Mouse (Mus musculus): ENCODE measurements around the gene Spock1. TPM values are rescaled to one million over a fixed set of nuclear protein-coding genes. Genes with fewer than 3 reads are reported as not detected.
"Not testable (repeated sequence)": the region's sequence is repeated elsewhere in the genome, so short reads cannot be mapped to it uniquely, and the experiment has no call there.

Gene Spock1
- polyA plus RNA-seq, 1 experiment from 2014 or later: 12.0 TPM

DNA sequence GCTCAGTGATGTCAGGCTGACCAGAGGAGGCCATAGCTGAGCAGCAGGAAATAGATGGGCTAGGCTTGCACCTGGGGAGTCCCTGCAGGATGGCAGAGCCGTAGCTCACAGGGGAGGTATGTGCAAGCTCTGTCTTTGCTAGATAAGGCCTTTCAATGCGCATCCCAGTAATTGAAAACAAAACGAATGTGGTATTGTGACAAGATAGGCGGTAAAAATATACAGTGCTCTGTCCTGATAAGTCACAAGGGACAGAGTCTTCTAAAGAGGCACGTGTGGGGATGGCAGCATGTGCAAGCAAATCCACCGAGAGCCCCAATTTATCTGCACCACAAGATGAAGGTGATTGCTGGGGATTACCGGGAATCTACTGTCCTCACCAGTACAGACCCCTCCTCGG lies 279.9 kb downstream of the Spock1 start:
- no peak for ATAC-seq (ENCODE audit: insufficient number of reproducible peaks, insufficient read depth, low FRiP score, low TSS enrichment, low read depth)
- Histone ChIP-seq H3K4me2 (no peak overlapping the region), H3K27ac (no peak overlapping the region), H3K4me1 (peaks cover 11% of the 10 kb centered on the region), H3K9me3 (no peaks in the 10 kb centered on the region), H3K36me3 (no peaks in the 10 kb centered on the region), H3K9ac (no peak overlapping the region), H3K27me3 (no peaks in the 10 kb centered on the region), H3K4me3 (no peak overlapping the region)
- 75% methylated on average over 8 of the region's 8 CpGs for whole genome bisulfite sequencing

DNA sequence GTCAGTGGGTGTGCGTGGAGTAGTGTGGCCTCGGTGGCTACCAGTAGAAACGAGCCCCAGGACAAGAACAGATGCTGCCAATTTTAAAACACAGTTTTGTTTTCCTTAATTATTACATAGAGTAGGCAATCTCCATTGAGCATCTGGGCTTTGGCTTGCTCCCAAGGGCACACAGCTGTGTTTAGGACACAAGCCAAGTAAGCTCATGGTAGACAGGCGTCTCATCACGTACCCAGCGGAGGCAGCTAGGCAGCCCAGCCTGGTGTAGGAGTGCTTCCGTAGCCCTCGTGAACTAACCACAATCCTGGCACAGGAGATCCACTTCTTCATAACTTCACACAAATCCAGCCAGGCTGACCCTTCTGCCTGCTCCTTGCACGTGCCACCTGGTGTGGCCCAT lies 281.7 kb downstream of the Spock1 start:
- H3K27ac ChIP-seq: no peak overlapping the region
- no peak overlapping the region for H3K9ac ChIP-seq
- no peaks in the 10 kb centered on the region for H3K27me3 ChIP-seq
- peaks cover 6% of the 10 kb centered on the region; the same call in 1 of the 2 replicates for H3K9me3 ChIP-seq
- peaks cover 11% of the 10 kb centered on the region for H3K4me1 ChIP-seq
- no peaks in the 10 kb centered on the region for H3K36me3 ChIP-seq
- no peak overlapping the region for H3K4me2 ChIP-seq
- ATAC-seq (ENCODE audit: insufficient number of reproducible peaks, insufficient read depth, low FRiP score, low TSS enrichment, low read depth): no peak
- WGBS: 56% methylated on average over 9 of the region's 9 CpGs
- H3K4me3 ChIP-seq: no peak overlapping the region

DNA sequence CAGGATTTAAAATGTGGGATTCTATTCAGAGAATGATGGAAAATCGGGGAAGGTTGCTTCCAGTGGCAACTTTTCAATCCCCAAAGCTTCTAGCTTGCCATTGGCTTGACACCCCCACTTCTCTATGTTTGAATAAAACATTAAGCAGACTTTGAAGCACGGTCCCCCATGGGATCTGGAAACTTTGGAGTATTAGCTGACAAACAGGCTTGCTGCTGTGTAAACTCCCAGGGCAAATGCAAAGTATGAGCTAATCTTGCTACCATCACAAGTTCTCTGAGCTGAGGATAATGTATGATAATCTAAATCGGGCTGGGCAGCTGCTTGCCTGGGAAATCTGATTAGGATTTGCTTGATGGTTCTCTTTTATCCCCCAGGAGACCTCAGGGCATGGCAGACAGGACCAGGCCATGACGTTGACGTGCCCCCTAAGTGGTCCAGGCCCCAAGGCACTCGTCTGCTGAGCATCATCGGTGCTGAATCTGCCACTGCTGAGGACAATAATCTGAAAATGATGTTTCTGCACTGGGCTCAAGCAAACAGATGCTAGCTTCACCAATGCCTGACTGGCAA lies 284.1 kb downstream of the Spock1 start:
- ATAC-seq (ENCODE audit: insufficient number of reproducible peaks, insufficient read depth, low FRiP score, low TSS enrichment, low read depth): no peak
- H3K4me1 ChIP-seq: peaks cover 11% of the 10 kb centered on the region
- peaks cover 6% of the 10 kb centered on the region; the same call in 1 of the 2 replicates for H3K9me3 ChIP-seq
- 51% methylated on average over 7 of the region's 7 CpGs for WGBS
- no peak overlapping the region for H3K4me3 ChIP-seq
- no peak overlapping the region for H3K4me2 ChIP-seq
- H3K27me3 ChIP-seq: no peaks in the 10 kb centered on the region
- H3K9ac ChIP-seq: no peak overlapping the region
- no peaks in the 10 kb centered on the region for H3K36me3 ChIP-seq
- H3K27ac ChIP-seq: no peak overlapping the region

DNA sequence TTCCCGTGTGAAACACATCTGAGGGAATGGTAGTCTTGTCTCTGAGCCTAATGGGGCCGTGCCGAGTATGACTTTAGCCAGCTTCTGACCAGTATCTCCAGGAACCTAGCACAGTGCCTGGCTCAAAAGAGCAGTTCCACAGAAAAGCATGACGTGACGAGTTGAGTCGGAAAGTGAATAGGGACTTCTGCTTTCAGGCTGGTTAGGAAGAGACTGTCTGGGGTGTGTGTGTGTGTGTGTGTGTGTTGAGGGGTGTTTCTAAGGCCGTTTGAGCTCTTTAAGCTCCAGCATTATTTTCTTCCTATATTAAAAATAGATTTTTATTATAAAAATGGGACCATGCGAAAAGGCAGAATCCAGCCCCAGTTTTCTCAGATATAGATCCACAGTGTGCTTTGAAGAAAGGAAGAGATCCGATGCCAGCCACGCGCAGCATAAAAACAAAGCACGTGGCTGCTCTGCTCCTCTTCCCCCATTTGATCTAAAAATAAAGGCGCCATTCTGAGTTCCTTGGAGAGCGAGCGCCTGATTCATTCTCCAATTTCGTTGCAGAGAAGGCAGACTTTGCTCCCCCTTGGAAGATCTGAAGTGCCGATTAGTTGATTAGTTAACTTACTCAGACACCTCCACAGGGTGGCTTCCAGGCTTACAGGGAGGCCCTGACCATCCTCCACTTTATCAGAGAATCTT lies 288.9 kb downstream of the Spock1 start:
- Histone ChIP-seq H3K4me1 (no peaks in the 10 kb centered on the region), H3K27ac (no peak overlapping the region), H3K4me2 (no peak overlapping the region), H3K27me3 (no peaks in the 10 kb centered on the region; the same call in 1 of the 2 replicates), H3K9me3 (peaks cover 6% of the 10 kb centered on the region; the same call in 1 of the 2 replicates), H3K4me3 (no peak overlapping the region), H3K9ac (no peak overlapping the region), H3K36me3 (no peaks in the 10 kb centered on the region)
- 75% methylated on average over 17 of the region's 17 CpGs for WGBS
- no peak for ATAC-seq (ENCODE audit: insufficient number of reproducible peaks, insufficient read depth, low FRiP score, low TSS enrichment, low read depth)

DNA sequence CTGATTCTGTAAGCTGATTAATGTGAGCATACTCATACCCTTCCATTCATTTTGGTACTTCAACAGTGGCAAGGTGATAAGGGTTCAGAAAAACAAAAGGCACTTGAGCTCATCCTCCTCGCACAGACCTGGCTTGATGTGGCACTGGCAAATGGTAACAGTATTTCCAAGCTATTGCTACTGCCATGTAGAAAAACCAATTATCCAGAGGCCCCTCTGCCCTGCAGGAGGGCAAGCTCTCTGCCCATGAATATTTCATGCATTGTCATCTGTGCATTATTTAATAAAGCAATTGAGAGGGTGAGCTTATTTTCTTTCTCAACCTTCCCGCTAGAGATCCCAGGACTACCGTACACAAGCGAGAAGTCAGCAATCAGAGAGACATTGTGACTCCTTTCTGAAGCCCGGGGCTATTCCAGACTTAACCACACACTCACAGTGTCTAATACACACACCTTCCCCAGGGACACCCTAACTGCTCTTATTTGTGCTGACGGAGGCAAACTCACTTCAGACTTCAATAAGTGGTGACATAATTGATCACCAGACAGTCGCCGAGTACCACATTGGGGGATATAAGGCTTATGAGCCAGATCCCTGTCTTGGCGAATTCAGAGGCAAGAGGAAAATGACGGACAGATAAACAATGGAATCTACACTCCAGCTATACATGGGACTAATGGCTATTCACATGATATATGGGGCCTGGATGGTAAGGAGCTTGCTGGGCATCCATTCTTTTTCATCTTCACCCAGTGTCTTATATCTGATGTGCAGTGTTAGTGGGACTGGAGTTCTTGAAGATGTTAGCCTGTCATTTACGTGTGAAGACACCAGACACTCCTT lies 296.6 kb downstream of the Spock1 start:
- Histone ChIP-seq H3K4me1 (peaks cover 4% of the 10 kb centered on the region; the same call in 1 of the 2 replicates), H3K27me3 (no peaks in the 10 kb centered on the region), H3K36me3 (no peaks in the 10 kb centered on the region), H3K9ac (no peak overlapping the region), H3K27ac (no peak overlapping the region), H3K4me2 (no peak overlapping the region), H3K9me3 (0 out of 2 replicates have a peak, but pooled peaks cover 2% of the 10 kb centered on the region), H3K4me3 (no peak overlapping the region)
- no peak for ATAC-seq (ENCODE audit: insufficient number of reproducible peaks, insufficient read depth, low FRiP score, low TSS enrichment, low read depth)
- 70% methylated on average over 11 of the region's 11 CpGs for WGBS

DNA sequence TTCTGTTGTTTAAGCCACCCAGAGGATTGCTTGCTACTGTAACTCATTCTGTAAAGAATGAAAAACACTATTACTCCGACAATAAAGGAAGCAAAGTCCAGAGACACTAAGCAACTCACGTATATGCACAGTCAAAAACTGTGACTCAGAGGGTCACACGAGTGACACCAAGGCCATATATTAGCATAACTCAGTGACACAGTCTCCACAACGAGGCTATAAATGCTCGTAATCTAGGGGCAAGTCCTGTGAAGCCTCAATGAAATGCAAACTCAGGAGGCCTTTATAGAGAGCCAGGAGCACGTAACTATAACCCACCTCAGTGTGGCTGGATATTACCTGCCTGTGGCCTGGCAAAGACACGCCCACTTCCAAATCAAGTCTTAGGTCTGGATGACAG lies 298.2 kb downstream of the Spock1 start:
- no peaks in the 10 kb centered on the region for H3K36me3 ChIP-seq
- H3K9ac ChIP-seq: no peak overlapping the region
- 89% methylated on average over 7 of the region's 7 CpGs for WGBS
- no peak overlapping the region for H3K4me3 ChIP-seq
- no peaks in the 10 kb centered on the region for H3K27me3 ChIP-seq
- 0 out of 2 replicates have a peak, but pooled peaks cover 2% of the 10 kb centered on the region for H3K9me3 ChIP-seq
- no peak overlapping the region for H3K27ac ChIP-seq
- peaks cover 7% of the 10 kb centered on the region; the same call in 1 of the 2 replicates for H3K4me1 ChIP-seq
- no peak for ATAC-seq (ENCODE audit: insufficient number of reproducible peaks, insufficient read depth, low FRiP score, low TSS enrichment, low read depth)
- H3K4me2 ChIP-seq: no peak overlapping the region

DNA sequence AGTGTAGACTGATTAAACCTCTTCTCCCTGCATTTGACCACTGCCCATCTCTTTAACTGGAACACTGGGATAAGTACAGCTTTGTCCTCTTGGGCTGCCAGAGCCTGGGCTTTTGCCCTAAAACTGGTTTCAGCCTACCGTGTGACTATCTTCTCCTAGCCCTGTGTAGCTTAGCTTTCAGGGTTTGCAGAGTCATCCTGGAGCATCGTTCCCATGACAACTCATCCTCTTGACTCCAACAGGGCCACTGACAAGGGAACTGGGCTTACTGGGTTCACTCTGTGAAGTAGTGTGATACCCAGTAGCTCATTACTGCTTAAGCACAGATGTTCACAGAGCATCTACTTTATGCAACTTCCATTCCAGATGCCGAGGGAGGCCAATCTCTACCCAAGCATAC lies 303.7 kb downstream of the Spock1 start:
- Histone ChIP-seq H3K9me3 (0 out of 2 replicates have a peak, but pooled peaks cover 2% of the 10 kb centered on the region), H3K4me3 (no peak overlapping the region), H3K9ac (no peak overlapping the region), H3K36me3 (no peaks in the 10 kb centered on the region), H3K27me3 (no peaks in the 10 kb centered on the region), H3K27ac (no peak overlapping the region), H3K4me1 (peaks cover 5% of the 10 kb centered on the region; the same call in 1 of the 2 replicates), H3K4me2 (no peak overlapping the region)
- no peak for ATAC-seq (ENCODE audit: insufficient number of reproducible peaks, insufficient read depth, low FRiP score, low TSS enrichment, low read depth)
- 80% methylated on average over 3 of the region's 3 CpGs for WGBS

DNA sequence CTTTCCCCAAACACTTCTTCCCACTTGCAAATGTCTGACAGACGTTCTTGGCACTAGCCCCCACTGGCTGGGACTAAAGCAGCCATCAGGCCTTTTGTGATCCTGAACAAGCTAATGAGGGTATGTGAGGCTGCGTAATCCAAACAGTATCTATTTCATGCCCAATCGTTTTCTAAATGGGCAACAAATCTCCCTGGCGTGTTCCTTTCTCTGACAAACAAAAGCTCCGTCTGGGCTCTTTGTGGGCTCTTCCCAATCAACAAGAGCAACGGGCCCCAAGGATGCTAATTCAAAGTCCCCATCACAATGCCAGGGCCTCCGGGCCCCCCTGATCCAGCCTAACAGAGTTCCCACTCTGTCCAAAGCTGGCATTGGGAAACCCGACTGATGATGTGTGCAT lies 304.9 kb downstream of the Spock1 start:
- H3K9ac ChIP-seq: no peak overlapping the region
- H3K9me3 ChIP-seq: no peaks in the 10 kb centered on the region
- no peaks in the 10 kb centered on the region for H3K27me3 ChIP-seq
- WGBS: 57% methylated on average over 8 of the region's 8 CpGs
- ATAC-seq (ENCODE audit: insufficient number of reproducible peaks, insufficient read depth, low FRiP score, low TSS enrichment, low read depth): no peak
- no peaks in the 10 kb centered on the region for H3K36me3 ChIP-seq
- no peak overlapping the region for H3K4me3 ChIP-seq
- H3K27ac ChIP-seq: no peak overlapping the region
- no peak overlapping the region for H3K4me2 ChIP-seq
- peaks cover 5% of the 10 kb centered on the region; the same call in 1 of the 2 replicates for H3K4me1 ChIP-seq

DNA sequence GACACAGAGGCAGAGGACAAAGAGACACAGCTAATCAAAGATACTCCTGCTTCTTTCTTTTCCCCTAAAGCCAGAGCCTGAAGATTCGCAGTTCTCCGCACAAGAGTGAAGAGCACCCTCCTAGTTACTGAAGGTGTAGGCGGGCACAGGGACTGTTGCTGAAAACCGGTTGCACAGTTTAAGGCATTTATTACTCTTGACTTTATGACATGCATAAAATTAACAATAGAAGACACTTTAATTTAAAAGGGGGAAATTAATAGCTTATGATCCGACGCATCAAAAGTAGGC lies 312.4 kb downstream of the Spock1 start:
- Histone ChIP-seq H3K9ac (no peak overlapping the region), H3K4me3 (no peak overlapping the region), H3K9me3 (no peaks in the 10 kb centered on the region), H3K27me3 (no peaks in the 10 kb centered on the region), H3K27ac (no peak overlapping the region), H3K4me1 (no peaks in the 10 kb centered on the region), H3K36me3 (no peaks in the 10 kb centered on the region), H3K4me2 (no peak overlapping the region)
- 93% methylated on average over 6 of the region's 6 CpGs for WGBS
- ATAC-seq (ENCODE audit: insufficient number of reproducible peaks, insufficient read depth, low FRiP score, low TSS enrichment, low read depth): no peak

DNA sequence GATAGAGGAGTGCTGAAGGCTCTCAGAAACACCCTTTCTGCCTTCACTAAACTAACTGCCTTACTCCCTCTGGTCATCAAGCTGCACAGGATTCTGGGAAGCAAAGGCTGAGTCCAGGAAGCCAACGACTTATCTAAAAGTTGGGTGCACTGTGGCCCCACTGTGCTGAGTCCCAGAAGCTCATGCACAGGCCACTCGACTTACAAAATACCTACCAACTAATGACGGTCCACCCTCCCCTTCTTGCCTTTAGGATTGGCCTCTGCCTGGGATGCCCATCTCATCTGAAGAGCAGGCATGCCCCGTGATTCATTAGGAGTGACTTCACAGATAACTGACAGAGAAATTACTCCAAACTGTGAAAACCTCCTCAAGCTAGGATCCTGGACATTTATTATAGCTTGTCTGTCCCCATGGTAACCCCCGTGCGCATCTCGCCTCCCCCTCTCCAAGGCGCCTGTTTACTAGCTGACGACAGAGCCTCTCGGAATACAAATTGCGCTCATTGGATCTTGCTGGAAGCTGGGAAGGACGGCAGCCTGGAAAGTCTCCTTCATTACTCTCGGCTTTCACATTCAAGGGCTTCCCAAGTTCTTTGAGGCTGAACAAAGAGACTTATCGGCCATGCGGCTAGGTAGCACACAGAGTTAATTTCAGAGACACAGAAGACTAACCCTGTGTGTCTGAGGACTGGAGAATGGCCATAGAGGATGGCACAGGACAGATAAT lies 312.9 kb downstream of the Spock1 start:
- Histone ChIP-seq H3K9me3 (no peaks in the 10 kb centered on the region), H3K9ac (no peak overlapping the region), H3K27me3 (no peaks in the 10 kb centered on the region), H3K4me2 (no peak overlapping the region), H3K4me3 (no peak overlapping the region), H3K27ac (no peak overlapping the region), H3K4me1 (no peaks in the 10 kb centered on the region), H3K36me3 (no peaks in the 10 kb centered on the region)
- 77% methylated on average over 15 of the region's 15 CpGs for WGBS
- no peak for ATAC-seq (ENCODE audit: insufficient number of reproducible peaks, insufficient read depth, low FRiP score, low TSS enrichment, low read depth)

DNA sequence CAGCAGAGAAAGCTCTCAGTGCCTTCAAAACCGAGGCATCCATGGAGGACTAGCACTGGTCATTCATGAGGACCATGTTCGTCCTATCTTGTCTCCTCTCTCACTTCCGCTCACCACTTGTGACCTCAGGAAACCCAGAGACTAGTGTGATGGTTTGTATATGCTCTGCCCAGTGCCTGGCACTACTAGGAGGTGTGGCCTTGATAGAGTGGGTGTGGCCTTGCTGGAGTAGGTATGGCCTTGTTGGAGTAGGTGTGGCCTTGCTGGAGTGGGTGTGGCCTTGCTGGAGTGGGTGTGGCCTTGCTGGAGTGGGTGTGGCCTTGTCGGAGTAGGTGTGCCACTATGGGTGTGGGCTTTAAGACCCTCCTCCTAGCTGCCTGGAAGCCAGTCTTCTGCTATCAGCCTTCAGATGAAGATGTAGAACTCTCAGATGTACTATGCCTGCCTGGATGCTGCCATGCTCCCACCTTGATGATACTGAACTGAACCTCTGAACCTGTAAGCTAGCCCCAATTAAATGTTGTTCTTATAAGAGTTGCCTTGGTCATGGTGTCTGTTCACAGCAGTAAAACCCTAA lies 318.7 kb downstream of the Spock1 start:
- 96% methylated on average over 4 of the region's 4 CpGs for WGBS
- peaks cover 14% of the 10 kb centered on the region for H3K4me1 ChIP-seq
- not testable (repeated sequence) for H3K36me3 ChIP-seq, H3K4me2 ChIP-seq, H3K27me3 ChIP-seq, H3K9me3 ChIP-seq, H3K4me3 ChIP-seq
- 0 out of 2 replicates have a peak overlapping the region, but pooled peaks have one; percentile 16 for H3K27ac ChIP-seq
- H3K9ac ChIP-seq: peak overlapping the region; percentile 32; the same call in 1 of the 2 replicates
- 0 out of 2 replicates have a peak, but pooled peaks have one; percentile 48 for ATAC-seq (ENCODE audit: insufficient number of reproducible peaks, insufficient read depth, low FRiP score, low TSS enrichment, low read depth)

All from embryonic facial prominence, embryonic 13.5 days (tissue).